In the genomic region with DNA sequence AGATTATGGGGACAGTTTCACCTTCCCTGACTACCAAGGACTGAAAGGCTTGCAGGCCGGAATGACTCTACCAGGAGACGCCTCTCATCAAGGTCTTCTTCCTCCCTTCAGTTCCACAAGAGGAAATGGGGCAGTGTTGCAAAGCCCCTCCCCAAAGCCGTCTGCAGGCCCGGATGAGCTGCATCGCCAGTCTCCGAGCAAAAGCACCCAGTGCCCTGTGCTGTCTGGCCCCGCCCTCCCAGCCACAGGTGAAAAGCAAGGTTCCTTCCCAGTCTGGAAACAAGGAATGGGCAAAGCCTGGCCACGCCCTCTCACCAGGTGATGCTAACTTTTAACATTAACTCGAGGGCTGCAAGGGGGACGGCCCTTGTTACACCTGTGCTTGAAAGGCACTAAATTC, we compare ENCODE assay signal across 9 mouse cellular contexts. TPM values are rescaled to one million over a fixed set of nuclear protein-coding genes. Genes with fewer than 3 reads are reported as not detected.
A peak's percentile ranks its signal among the peaks of the same experiment; 100 is the strongest.
DNase-seq lines count a peak whose midpoint lies in the region; ATAC-seq lines count a peak whose summit lies in the region.
"Had no signal": no experiment of that assay in that cellular context is flagged by ENCODE, and none has a peak within 500 bp of the region (broad histone marks: within the 10 kb centered on the region; RNA-seq: fewer than 3 reads in every experiment).

No protein-coding gene starts in this region.

- H3K4me3 ChIP-seq in forebrain, embryonic 13.5 days: no peak overlapping the region
- no peak overlapping the region for H3K4me3 ChIP-seq in forebrain, embryonic 10.5 days
- H3K4me3 ChIP-seq: heart, embryonic 15.5 days had no signal

- 0 out of 2 replicates have a peak, but pooled peaks have one; percentile 16 for ATAC-seq in forebrain, embryonic 13.5 days
- ATAC-seq in common myeloid progenitor, adult 5-6 weeks (replicated peaks; ENCODE audit: low read depth, poor library complexity, severe bottlenecking): peak; percentile 53
- ATAC-seq in neutrophil, adult 5-6 weeks (ENCODE audit: extremely low read depth, insufficient number of reproducible peaks, low FRiP score, poor library complexity, severe bottlenecking): peak; percentile 30; the same call in 1 of the 2 replicates

- no peak overlapping the region for H3K27ac ChIP-seq in forebrain, embryonic 13.5 days
- no peak overlapping the region for H3K27ac ChIP-seq in forebrain, embryonic 10.5 days
- H3K27ac ChIP-seq: heart, embryonic 15.5 days had no signal

- no peak for DNase-seq in forebrain, embryonic 10.5 days (ENCODE audit: extremely low spot score, low spot score)
- DNase-seq in kidney, postnatal 25 days: peak; percentile 76 to 86
- no peak for DNase-seq in urinary bladder, postnatal 4 days (ENCODE audit: low spot score in 2 of 2)
- DNase-seq in retina, postnatal 1 day: no peak
- no peak for DNase-seq in heart, postnatal 14 days

- no peaks in the 10 kb centered on the region for H3K27me3 ChIP-seq in forebrain, embryonic 13.5 days
- H3K27me3 ChIP-seq in forebrain, embryonic 10.5 days (ENCODE audit: poor library complexity, severe bottlenecking): no peaks in the 10 kb centered on the region
- H3K27me3 ChIP-seq: heart, embryonic 15.5 days had no signal

- no peaks in the 10 kb centered on the region for H3K9me3 ChIP-seq in forebrain, embryonic 13.5 days (replicated peaks)
- no peaks in the 10 kb centered on the region for H3K9me3 ChIP-seq in forebrain, embryonic 10.5 days
- H3K9me3 ChIP-seq: heart, embryonic 15.5 days had no signal

- intact Hi-C loops in heart, postnatal 14 days (cut with DNase I): no loop called here

- no peak overlapping the region for H3K4me2 ChIP-seq in forebrain, embryonic 13.5 days
- H3K4me2 ChIP-seq: heart, embryonic 15.5 days had no signal

- 68% methylated on average over 10 of the region's 10 CpGs for WGBS in forebrain, embryonic 13.5 days
- WGBS in forebrain, embryonic 10.5 days: 65% methylated on average over 10 of the region's 10 CpGs

- H3K9ac ChIP-seq in forebrain, embryonic 13.5 days: no peak overlapping the region
- H3K9ac ChIP-seq: heart, embryonic 15.5 days had no signal

- peaks cover 15% of the 10 kb centered on the region for H3K4me1 ChIP-seq in forebrain, embryonic 13.5 days
- no peaks in the 10 kb centered on the region for H3K4me1 ChIP-seq in forebrain, embryonic 10.5 days

- peaks cover 69% of the 10 kb centered on the region for H3K36me3 ChIP-seq in forebrain, embryonic 13.5 days (ENCODE audit: poor library complexity, severe bottlenecking)
- peaks cover 89% of the 10 kb centered on the region for H3K36me3 ChIP-seq in forebrain, embryonic 10.5 days (replicated peaks)

RNA-seq across cellular contexts. Expression of a gene that starts 16.8 kb away (rescaled TPM):
- polyA plus RNA-seq in forebrain, embryonic 13.5 days (2015; fragmentation: Nextera tagmentation; extraction: Ambion mirVana): 27.7 and 29.0 TPM in 2 replicates
- polyA plus RNA-seq in forebrain, embryonic 10.5 days (2016; fragmentation: Nextera tagmentation; extraction: Ambion mirVana): 18.4 and 19.8 TPM in 2 replicates
- 19.0 and 25.3 TPM in 2 replicates for total RNA-seq in common myeloid progenitor, adult 5-6 weeks (2017)
- total RNA-seq in neutrophil, adult 5-6 weeks (2017): 3.3 and 3.9 TPM in 2 replicates
- total RNA-seq in heart, postnatal 14 days (2021): 1 to 10 TPM; 2.9 to 3.7 TPM

RNA-seq across cellular contexts. Expression of a gene that starts 17.3 kb away (rescaled TPM):
- polyA plus RNA-seq in forebrain, embryonic 13.5 days (2015; fragmentation: Nextera tagmentation; extraction: Ambion mirVana): 48.2 and 51.9 TPM in 2 replicates
- 55.1 and 56.6 TPM in 2 replicates for polyA plus RNA-seq in forebrain, embryonic 10.5 days (2016; fragmentation: Nextera tagmentation; extraction: Ambion mirVana)
- total RNA-seq in common myeloid progenitor, adult 5-6 weeks (2017): 21.9 and 22.5 TPM in 2 replicates
- total RNA-seq in neutrophil, adult 5-6 weeks (2017): 34.7 and 39.0 TPM in 2 replicates
- 10 to 100 TPM; 15.3 to 16.0 TPM for total RNA-seq in heart, postnatal 14 days (2021)

RNA-seq across cellular contexts. Expression of a gene that starts 17.6 kb away (rescaled TPM):
- 20.6 and 21.7 TPM in 2 replicates for polyA plus RNA-seq in forebrain, embryonic 13.5 days (2015; fragmentation: Nextera tagmentation; extraction: Ambion mirVana)
- polyA plus RNA-seq in forebrain, embryonic 10.5 days (2016; fragmentation: Nextera tagmentation; extraction: Ambion mirVana): 23.8 and 26.1 TPM in 2 replicates
- total RNA-seq in common myeloid progenitor, adult 5-6 weeks (2017): 10.4 and 19.1 TPM in 2 replicates
- 32.9 and 36.5 TPM in 2 replicates for total RNA-seq in neutrophil, adult 5-6 weeks (2017)
- total RNA-seq in heart, postnatal 14 days (2021): 1 to 10 TPM; 6.5 to 7.1 TPM

RNA-seq across cellular contexts. Expression of a gene that starts 17.7 kb away (rescaled TPM):
- 30.1 and 31.1 TPM in 2 replicates for polyA plus RNA-seq in forebrain, embryonic 13.5 days (2015; fragmentation: Nextera tagmentation; extraction: Ambion mirVana)
- polyA plus RNA-seq in forebrain, embryonic 10.5 days (2016; fragmentation: Nextera tagmentation; extraction: Ambion mirVana): 24.4 and 24.6 TPM in 2 replicates
- total RNA-seq in common myeloid progenitor, adult 5-6 weeks (2017): 17.2 and 19.2 TPM in 2 replicates
- 36.3 and 37.8 TPM in 2 replicates for total RNA-seq in neutrophil, adult 5-6 weeks (2017)
- 10 to 100 TPM; 16.1 to 18.5 TPM for total RNA-seq in heart, postnatal 14 days (2021)

RNA-seq across cellular contexts. Expression of a gene that starts 43.2 kb away (rescaled TPM):
- 0.31 and 1.0 TPM in 2 replicates for polyA plus RNA-seq in forebrain, embryonic 13.5 days (2015; fragmentation: Nextera tagmentation; extraction: Ambion mirVana)
- polyA plus RNA-seq in forebrain, embryonic 10.5 days (2016; fragmentation: Nextera tagmentation; extraction: Ambion mirVana): 0.28 and 0.40 TPM in 2 replicates
- not detected in 2 replicates for total RNA-seq in common myeloid progenitor, adult 5-6 weeks (2017)
- not detected in 2 replicates for total RNA-seq in neutrophil, adult 5-6 weeks (2017)
- total RNA-seq in heart, postnatal 14 days (2021): under 1 TPM in 1 of 2 experiments, not detected in 1; 0.20 TPM

Comparison
In these comparisons a context has a peak if more than half of its experiments do, and no peak if none do; other contexts are left out.
1. DNase-seq: peak in kidney, postnatal 25 days (2 of 2); none in forebrain, embryonic 10.5 days (single experiment), urinary bladder, postnatal 4 days (0 of 2), retina, postnatal 1 day (single experiment) and heart, postnatal 14 days (0 of 2).
2. Peak in every context shown above with its lines, with median percentiles within 50 percentile points of each other: ATAC-seq.